Mouse (Mus musculus): ENCODE measurements around the gene Prcc. TPM values are rescaled to one million over a fixed set of nuclear protein-coding genes. Genes with fewer than 3 reads are reported as not detected.
"Not testable (repeated sequence)": the region's sequence is repeated elsewhere in the genome, so short reads cannot be mapped to it uniquely, and the experiment has no call there.

Gene Prcc
- polyA plus RNA-seq, 1 experiment from 2014 or later: 16.6 TPM

DNA sequence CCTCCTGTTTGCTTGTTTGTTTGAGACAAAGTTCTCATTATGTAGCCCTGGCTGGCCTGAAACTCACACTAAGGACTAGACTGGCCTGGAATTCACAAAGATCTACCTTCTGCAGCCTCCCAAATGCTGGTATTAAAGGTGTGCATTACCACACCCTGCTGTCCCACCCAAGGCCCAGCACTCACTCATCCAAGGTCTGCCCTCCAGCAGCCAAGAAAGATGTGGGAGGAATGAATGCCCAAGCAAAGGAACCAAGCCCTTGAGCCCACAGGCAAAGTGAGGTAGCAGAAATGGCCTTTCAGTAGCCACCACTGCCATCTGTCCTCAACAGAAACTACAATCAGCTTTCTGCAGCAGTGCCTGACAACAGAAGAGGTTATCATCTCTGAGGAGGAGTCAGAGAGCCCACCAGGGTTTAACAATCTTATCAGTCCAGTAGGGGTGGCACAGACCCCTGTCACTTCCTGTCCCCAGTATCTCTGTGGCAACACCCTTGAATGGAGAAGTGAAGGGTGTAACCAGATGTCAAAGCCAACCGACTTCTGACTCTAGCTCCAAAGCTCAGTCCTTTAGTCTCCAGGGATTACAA, 15.7 kb upstream of the Prcc start:
- 52% methylated on average over 1 of the region's 1 CpGs for WGBS
- H3K4me3 ChIP-seq: no peak overlapping the region

DNA sequence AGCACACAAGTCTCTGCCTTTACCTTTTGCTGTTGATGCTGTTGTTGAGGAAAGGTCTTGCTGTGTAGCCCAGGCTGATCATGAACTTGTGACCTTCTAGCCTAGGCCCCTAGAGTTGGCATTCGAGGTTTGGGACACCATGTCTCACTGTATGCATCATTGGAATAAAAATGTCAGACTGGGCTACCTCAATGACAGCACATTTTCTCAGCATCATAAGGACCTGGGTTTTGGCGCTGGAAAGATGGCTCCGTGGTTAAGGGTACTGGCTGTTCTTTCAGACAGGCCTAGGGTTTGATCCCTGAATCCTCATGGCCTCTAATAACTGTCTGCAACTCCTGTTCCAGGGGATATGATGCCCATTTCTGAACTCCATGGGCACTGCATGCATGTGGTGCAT, 14.4 kb upstream of the Prcc start:
- 81% methylated on average over 3 of the region's 3 CpGs for WGBS
- Histone ChIP-seq H3K27ac (replicated peaks) (no peak overlapping the region), H3K4me1 (replicated peaks) (no peaks in the 10 kb centered on the region), H3K27me3 (no peaks in the 10 kb centered on the region), H3K36me3 (no peaks in the 10 kb centered on the region), H3K9me3 (no peaks in the 10 kb centered on the region), H3K4me3 (no peak overlapping the region), H3K4me2 (no peak overlapping the region), H3K9ac (no peak overlapping the region)
- ATAC-seq (ENCODE audit: low read depth): no peak

More for the DNA sequence above, 15.7 kb upstream of the Prcc start:
- Histone ChIP-seq H3K27ac (replicated peaks) (no peak overlapping the region), H3K4me2 (no peak overlapping the region), H3K9me3 (no peaks in the 10 kb centered on the region), H3K9ac (no peak overlapping the region), H3K4me1 (replicated peaks) (no peaks in the 10 kb centered on the region), H3K27me3 (no peaks in the 10 kb centered on the region), H3K36me3 (no peaks in the 10 kb centered on the region)
- ATAC-seq (ENCODE audit: low read depth): no peak

DNA sequence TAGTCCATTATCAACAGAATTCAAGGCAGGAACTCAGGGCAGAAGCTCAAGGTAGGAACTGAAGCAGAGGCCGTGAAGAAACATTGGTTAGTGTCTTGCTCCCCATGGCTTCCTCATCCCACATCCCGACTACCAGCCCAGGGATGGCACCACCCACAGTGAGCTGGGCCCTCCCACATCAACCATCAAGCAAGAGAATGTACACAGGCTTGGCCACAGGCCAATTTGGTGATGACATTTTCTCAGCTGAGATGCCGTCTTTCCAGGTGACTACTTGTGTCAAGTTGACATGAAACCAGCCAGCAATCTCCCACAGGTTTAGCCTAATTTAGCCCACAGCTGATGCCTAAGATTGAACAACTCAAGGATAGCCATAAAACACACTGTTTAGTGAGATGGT, 13.9 kb upstream of the Prcc start:
- WGBS: 67% methylated on average over 3 of the region's 3 CpGs

DNA sequence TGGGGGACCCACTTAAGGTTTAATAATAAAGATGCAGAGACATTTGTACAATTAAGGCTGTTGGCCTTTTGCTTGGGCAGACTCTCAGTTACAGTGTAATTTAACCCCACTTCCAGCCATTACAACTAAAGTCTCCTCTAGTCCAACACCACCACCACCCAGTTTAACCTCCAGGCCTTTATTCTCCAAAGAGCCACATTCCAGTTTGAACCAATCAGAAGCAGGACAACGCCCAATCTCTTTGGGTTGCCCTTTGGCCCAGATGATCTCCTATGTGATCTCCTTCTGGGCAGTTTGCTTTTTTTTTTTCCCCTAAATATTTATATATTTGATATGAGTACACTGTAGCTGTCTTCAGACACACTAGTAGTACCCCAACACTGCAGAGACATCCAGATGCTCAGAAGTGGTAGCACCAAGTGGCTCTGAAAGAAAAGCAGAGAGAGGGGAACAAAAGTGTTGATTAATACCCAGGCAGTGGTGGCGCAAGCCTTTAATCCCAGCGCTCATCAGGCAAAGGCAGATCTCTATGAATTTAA, 8.0 kb upstream of the Prcc start:
- H3K27ac ChIP-seq (replicated peaks): no peak overlapping the region
- H3K27me3 ChIP-seq: no peaks in the 10 kb centered on the region
- no peak overlapping the region for H3K9ac ChIP-seq
- no peak for ATAC-seq (ENCODE audit: low read depth)
- H3K4me2 ChIP-seq: no peak overlapping the region
- no peaks in the 10 kb centered on the region for H3K9me3 ChIP-seq
- H3K4me1 ChIP-seq (replicated peaks): no peaks in the 10 kb centered on the region
- no peaks in the 10 kb centered on the region for H3K36me3 ChIP-seq
- 79% methylated on average over 3 of the region's 3 CpGs for WGBS
- H3K4me3 ChIP-seq: no peak overlapping the region

More for the DNA sequence above, 13.9 kb upstream of the Prcc start:
- no peaks in the 10 kb centered on the region for H3K27me3 ChIP-seq
- no peak for ATAC-seq (ENCODE audit: low read depth)
- H3K4me3 ChIP-seq: no peak overlapping the region
- no peaks in the 10 kb centered on the region for H3K4me1 ChIP-seq (replicated peaks)
- no peak overlapping the region for H3K4me2 ChIP-seq
- H3K36me3 ChIP-seq: no peaks in the 10 kb centered on the region
- H3K27ac ChIP-seq (replicated peaks): no peak overlapping the region
- no peaks in the 10 kb centered on the region for H3K9me3 ChIP-seq
- no peak overlapping the region for H3K9ac ChIP-seq

DNA sequence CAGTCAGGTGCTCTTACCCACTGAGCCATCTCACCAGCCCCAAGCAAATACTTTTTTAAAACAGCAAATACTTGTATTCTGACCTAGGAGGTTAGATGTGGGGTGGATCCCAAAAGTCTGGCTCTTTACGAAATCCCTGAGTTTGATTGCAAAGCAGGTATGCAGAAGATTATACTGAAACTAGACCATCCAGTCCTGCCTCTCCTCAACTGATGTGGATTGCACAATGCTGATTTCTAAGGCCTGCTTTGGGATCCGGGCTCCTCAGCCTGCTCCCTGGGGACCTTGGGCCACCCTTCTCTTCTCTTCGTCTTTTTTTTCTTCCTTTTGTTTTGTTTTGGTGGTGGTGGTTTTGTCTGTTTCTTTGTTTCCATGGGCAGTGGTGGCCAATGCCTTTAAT, 6.1 kb upstream of the Prcc start:
- Histone ChIP-seq H3K4me3 (no peak overlapping the region), H3K4me1 (replicated peaks) (no peaks in the 10 kb centered on the region), H3K9me3 (no peaks in the 10 kb centered on the region), H3K9ac (no peak overlapping the region), H3K27me3 (no peaks in the 10 kb centered on the region), H3K36me3 (no peaks in the 10 kb centered on the region), H3K27ac (replicated peaks) (no peak overlapping the region), H3K4me2 (no peak overlapping the region)
- 58% methylated on average over 3 of the region's 3 CpGs for WGBS
- no peak for ATAC-seq (ENCODE audit: low read depth)

DNA sequence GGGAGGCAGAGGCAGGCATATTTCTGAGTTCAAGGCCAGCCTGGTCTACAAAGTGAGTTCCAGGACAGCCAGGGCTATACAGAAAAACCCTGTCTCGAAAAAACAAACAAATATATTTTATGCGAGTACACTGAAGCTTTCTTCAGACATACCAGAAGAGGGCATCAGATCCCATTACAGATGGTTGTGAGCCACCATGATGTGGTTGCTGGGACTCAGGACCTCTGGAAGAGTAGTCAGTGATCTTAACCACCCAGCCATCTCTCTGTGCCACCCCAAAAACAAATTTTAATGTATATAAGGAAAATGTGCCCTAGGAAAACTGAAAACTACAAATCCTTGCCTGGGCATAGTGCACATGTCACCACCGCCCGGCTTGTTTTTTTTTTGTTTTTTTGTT, 2.0 kb upstream of the Prcc start:
- not testable (repeated sequence) for H3K27me3 ChIP-seq; H3K4me3 ChIP-seq; H3K36me3 ChIP-seq; H3K27ac ChIP-seq (replicated peaks); H3K9me3 ChIP-seq; H3K9ac ChIP-seq; H3K4me2 ChIP-seq; ATAC-seq (ENCODE audit: low read depth)
- H3K4me1 ChIP-seq (replicated peaks): peaks cover 20% of the 10 kb centered on the region
- WGBS: 80% methylated on average over 4 of the region's 4 CpGs

DNA sequence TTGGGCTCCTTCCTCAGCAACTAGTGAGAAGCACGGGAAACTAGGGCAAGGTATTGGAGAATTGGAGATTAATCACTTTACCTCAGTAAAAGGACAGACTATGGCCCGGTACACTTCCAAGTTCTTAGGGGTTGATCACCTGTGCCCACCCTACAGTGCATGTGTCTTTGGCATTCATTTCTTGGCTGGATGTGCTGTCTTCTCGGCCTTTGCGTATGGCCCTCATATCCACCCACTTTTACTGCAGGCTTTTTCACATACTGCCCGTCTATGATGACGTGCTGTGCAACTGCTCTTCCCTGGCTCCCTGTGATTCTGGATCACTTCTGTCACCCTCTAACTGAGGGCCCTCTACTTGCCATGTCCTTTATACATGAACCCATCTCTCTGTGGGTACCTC, 1.0 kb upstream of the Prcc start:
- no peak overlapping the region for H3K9ac ChIP-seq
- 0 out of 2 replicates have a peak, but pooled peaks cover 3% of the 10 kb centered on the region for H3K36me3 ChIP-seq
- H3K4me3 ChIP-seq: peak overlapping the region; percentile 99
- H3K27me3 ChIP-seq: no peaks in the 10 kb centered on the region
- peaks cover 22% of the 10 kb centered on the region for H3K4me1 ChIP-seq (replicated peaks)
- 86% methylated on average over 6 of the region's 6 CpGs for WGBS
- 0 out of 2 replicates have a peak, but pooled peaks have one; percentile 1 for ATAC-seq (ENCODE audit: low read depth)
- H3K27ac ChIP-seq (replicated peaks): no peak overlapping the region
- H3K9me3 ChIP-seq: no peaks in the 10 kb centered on the region
- H3K4me2 ChIP-seq: peak overlapping the region; percentile 51

DNA sequence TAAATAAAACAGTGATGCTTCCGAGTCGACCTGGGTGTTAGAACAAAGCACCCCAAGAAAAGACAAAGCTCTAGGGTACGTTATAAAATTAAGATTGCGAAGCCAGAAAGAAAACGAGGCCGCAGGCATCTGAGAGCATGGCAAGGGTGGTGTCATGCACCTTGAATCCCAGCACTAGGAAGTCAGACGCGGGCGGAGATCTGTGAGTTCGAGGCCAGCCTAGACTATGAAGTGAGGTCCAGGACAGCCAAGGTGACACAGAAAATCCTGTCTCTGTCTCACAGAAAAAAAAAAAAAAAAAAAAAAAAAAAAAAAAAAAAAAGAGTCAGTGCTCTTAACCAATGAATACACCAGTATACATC, 577 bp upstream of the Prcc start:
- H3K36me3 ChIP-seq: 0 out of 2 replicates have a peak, but pooled peaks cover 3% of the 10 kb centered on the region
- no peaks in the 10 kb centered on the region for H3K9me3 ChIP-seq
- peak overlapping the region; percentile 51 for H3K4me2 ChIP-seq
- no peak overlapping the region for H3K27ac ChIP-seq (replicated peaks)
- H3K4me3 ChIP-seq: peak overlapping the region; percentile 99
- H3K4me1 ChIP-seq (replicated peaks): peaks cover 22% of the 10 kb centered on the region
- WGBS: 20% methylated on average over 10 of the region's 10 CpGs
- H3K9ac ChIP-seq: peak overlapping the region; percentile 64
- no peaks in the 10 kb centered on the region for H3K27me3 ChIP-seq
- peak; percentile 29; the same call in 1 of the 2 replicates for ATAC-seq (ENCODE audit: low read depth)

DNA sequence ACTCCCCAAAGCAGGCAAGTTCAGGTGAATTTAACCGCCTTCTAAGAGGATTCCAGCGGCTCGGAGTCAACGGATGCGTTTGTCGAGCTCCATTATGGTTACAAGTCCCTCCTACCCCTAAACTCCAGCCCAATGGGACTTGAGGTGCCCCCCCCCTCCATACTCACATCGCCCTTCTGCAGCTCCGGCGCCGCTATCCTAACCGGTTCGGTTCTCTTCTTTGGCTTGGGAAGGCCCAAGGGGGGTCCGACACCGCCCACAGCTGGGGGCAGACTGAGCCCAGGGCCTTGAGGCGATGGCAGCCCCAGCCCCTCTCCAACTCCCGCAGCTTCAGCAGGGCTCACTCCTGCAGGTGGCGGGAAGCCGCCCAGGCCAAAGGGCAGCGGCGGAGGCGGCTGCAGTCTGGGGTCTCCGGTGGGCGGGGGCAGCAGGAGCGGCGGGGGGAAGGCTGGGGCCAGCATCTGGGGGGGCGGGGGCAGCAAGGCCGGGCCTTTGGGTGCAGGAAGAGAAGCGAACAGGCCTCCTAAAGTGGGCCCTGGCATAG, 628 bp downstream of the Prcc start:
- peak; percentile 17 for ATAC-seq (ENCODE audit: low read depth)
- Histone ChIP-seq H3K9me3 (no peaks in the 10 kb centered on the region), H3K36me3 (peaks cover 13% of the 10 kb centered on the region), H3K4me3 (peak overlapping the region; percentile 99), H3K4me2 (peak overlapping the region; percentile 98), H3K27me3 (no peaks in the 10 kb centered on the region), H3K4me1 (replicated peaks) (peaks cover 22% of the 10 kb centered on the region), H3K27ac (replicated peaks) (peak overlapping the region; percentile 89), H3K9ac (peak overlapping the region; percentile 97)
- under 1% methylated on average over 22 of the region's 28 CpGs for WGBS

DNA sequence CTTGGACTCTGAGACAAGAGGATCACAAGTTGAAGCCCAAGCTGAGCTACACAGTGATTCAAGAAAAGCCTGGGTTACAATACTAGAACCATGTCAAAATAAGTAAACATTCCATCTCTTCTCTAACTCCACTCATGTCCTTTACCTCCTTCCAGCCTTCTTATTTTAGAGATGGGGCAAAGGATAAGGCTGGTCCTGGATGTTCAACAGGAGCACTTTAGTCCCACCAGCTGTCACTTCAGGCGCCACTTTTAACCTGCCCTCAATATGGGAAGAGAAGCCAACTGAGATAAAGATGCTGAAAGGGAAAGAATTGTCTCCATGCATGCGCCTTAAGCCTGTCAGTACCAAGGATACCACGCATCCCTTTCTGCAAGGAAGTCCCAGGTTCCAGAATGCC, 1.1 kb downstream of the Prcc start:
- no peak for ATAC-seq (ENCODE audit: low read depth)
- H3K4me3 ChIP-seq: peak overlapping the region; percentile 99
- peak overlapping the region; percentile 97 for H3K9ac ChIP-seq
- peaks cover 16% of the 10 kb centered on the region for H3K36me3 ChIP-seq
- no peaks in the 10 kb centered on the region for H3K9me3 ChIP-seq
- 5% methylated on average over 3 of the region's 3 CpGs for WGBS
- H3K4me1 ChIP-seq (replicated peaks): peaks cover 22% of the 10 kb centered on the region
- peak overlapping the region; percentile 98 for H3K4me2 ChIP-seq
- no peak overlapping the region for H3K27ac ChIP-seq (replicated peaks)
- no peaks in the 10 kb centered on the region for H3K27me3 ChIP-seq

DNA sequence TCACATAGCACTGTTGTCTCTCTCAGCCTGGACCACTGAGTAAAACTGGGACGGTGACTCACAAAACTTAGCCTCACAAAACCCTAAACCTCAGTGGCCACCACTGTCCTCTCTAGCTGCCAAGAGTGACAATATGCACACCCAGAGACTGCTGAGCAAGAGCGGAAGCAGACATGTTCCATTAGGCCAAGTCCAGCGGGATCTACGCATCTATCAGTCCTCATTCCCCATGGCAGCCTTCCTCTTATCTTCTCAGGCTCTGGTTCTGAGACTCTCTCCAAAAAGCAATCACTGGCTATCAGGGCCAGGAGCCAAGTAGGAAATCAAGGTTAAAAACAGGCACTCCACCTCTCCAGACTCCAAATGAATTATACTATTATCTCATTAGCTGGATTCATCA, 7.7 kb downstream of the Prcc start:
- no peak overlapping the region for H3K27ac ChIP-seq (replicated peaks)
- H3K9me3 ChIP-seq: no peaks in the 10 kb centered on the region
- WGBS: 85% methylated on average over 4 of the region's 4 CpGs
- no peaks in the 10 kb centered on the region for H3K27me3 ChIP-seq
- no peak overlapping the region for H3K4me2 ChIP-seq
- no peak for ATAC-seq (ENCODE audit: low read depth)
- no peak overlapping the region for H3K4me3 ChIP-seq
- H3K4me1 ChIP-seq (replicated peaks): peaks cover 4% of the 10 kb centered on the region
- no peak overlapping the region for H3K9ac ChIP-seq
- peaks cover 27% of the 10 kb centered on the region for H3K36me3 ChIP-seq

DNA sequence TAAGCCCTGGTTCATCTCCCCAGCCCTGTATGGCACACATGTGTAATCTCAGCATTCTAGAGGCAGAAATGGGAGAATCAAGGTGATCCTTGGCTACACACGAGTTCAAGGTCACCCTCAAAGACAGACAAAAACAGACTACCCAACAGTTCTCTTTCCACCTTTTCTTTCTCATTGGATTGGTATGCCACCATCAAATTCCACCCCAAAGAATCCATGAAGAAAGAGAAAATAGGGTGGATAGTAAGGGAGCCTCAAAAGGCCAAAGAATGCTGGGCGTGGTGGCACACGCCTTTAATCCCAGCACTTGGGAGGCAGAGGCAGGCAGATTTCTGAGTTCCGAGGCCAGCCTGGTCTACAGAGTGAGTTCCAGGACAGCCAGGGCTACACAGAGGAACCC, 21.3 kb downstream of the Prcc start:
- peaks cover 79% of the 10 kb centered on the region for H3K36me3 ChIP-seq
- H3K4me2 ChIP-seq; H3K4me3 ChIP-seq; H3K4me1 ChIP-seq (replicated peaks); H3K27ac ChIP-seq (replicated peaks); ATAC-seq (ENCODE audit: low read depth); H3K27me3 ChIP-seq; H3K9ac ChIP-seq; H3K9me3 ChIP-seq: not testable (repeated sequence)
- WGBS: 96% methylated on average over 4 of the region's 4 CpGs

DNA sequence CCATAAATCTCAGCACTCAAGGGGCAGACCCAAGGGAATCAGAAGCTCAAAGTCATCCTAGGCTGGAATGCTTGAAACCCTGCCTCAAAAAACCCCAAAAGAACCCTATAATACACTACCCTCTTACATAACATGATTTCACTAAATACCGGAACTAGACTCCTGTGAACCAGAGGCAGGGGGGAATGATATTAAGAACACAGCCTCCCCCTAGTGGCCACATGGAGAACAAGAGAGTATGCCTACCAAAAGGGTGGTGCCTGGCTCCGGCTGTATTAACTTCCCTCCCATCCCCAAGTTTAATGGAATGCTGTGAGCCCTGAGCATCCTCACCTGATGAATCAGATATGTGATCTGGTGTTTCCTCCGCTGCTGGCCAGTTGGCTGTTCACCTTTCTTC, 25.6 kb downstream of the Prcc start:
- H3K36me3 ChIP-seq: peaks cover 72% of the 10 kb centered on the region
- H3K4me3 ChIP-seq: no peak overlapping the region
- H3K9me3 ChIP-seq: no peaks in the 10 kb centered on the region
- H3K27me3 ChIP-seq: no peaks in the 10 kb centered on the region
- ATAC-seq (ENCODE audit: low read depth): 0 out of 2 replicates have a peak, but pooled peaks have one; percentile 36
- no peak overlapping the region for H3K4me2 ChIP-seq
- H3K4me1 ChIP-seq (replicated peaks): 0 out of 2 replicates have a peak, but pooled peaks cover 4% of the 10 kb centered on the region
- WGBS: 35% methylated on average over 3 of the region's 3 CpGs
- no peak overlapping the region for H3K27ac ChIP-seq (replicated peaks)
- no peak overlapping the region for H3K9ac ChIP-seq
